Mouse (Mus musculus) lung, postnatal 0 days (tissue): ENCODE measurements around the gene Erc2. TPM values are rescaled to one million over a fixed set of nuclear protein-coding genes. Genes with fewer than 3 reads are reported as not detected.

ENCODE experiments used
- ATAC-seq: fragments of 200-750 bp; cut with Nextera tagmentation; 2 replicates; pipeline ENCODE4 v1.8.0; 2017; ENCODE audit warnings: moderate library complexity
- DNase-seq: peaks from one replicate; pipeline ENCODE4 v3.0.0-alpha.2; 2016; ENCODE audit warnings: low spot score
- H3K27ac ChIP-seq: fragments of 300-500 bp; sonication (generic); 2 replicates; pipeline ENCODE4 v1.5.1; 2014; ENCODE audit warnings: antibody characterized with exemption, mild to moderate bottlenecking, low read length, mixed read lengths
- H3K27me3 ChIP-seq: fragments of 300-500 bp; sonication (generic); replicated peaks from 2 replicates; pipeline ENCODE4 v1.6.1; 2014; ENCODE audit warnings: low read length, mixed read lengths; ENCODE audit not compliant: insufficient read depth
- H3K36me3 ChIP-seq: fragments of 300-500 bp; sonication (generic); 2 replicates; pipeline ENCODE4 v1.6.1; 2014; ENCODE audit warnings: low read length, mixed read lengths; ENCODE audit not compliant: insufficient read depth
- H3K4me1 ChIP-seq: fragments of 300-500 bp; sonication (generic); 2 replicates; pipeline ENCODE4 v1.6.1; 2014; ENCODE audit warnings: antibody characterized with exemption, low read depth, low read length, mixed read lengths; ENCODE audit not compliant: insufficient read depth
- H3K4me2 ChIP-seq: fragments of 300-500 bp; sonication (generic); replicated peaks from 2 replicates; pipeline ENCODE4 v1.6.1; 2014; ENCODE audit warnings: low read depth, mild to moderate bottlenecking, low read length, moderate library complexity, mixed read lengths
- H3K4me3 ChIP-seq: fragments of 300-500 bp; sonication (generic); 2 replicates; pipeline ENCODE4 v1.5.1; 2014; ENCODE audit warnings: low read depth, low read length
- H3K9ac ChIP-seq: fragments of 300-500 bp; sonication (generic); replicated peaks from 2 replicates; pipeline ENCODE4 v1.6.1; 2014; ENCODE audit warnings: low read depth, mild to moderate bottlenecking
- H3K9me3 ChIP-seq: fragments of 300-500 bp; sonication (generic); 2 replicates; pipeline ENCODE4 v1.6.1; 2016; ENCODE audit warnings: low read length, mixed read lengths
- CTCF ChIP-seq: IDR thresholded peaks from 2 replicates; pipeline ENCODE4 v1.5.1; 2016; ENCODE audit warnings: antibody characterized with exemption, mild to moderate bottlenecking
- EP300 ChIP-seq: IDR thresholded peaks from 2 replicates; pipeline ENCODE4 v1.6.1; 2016; ENCODE audit warnings: antibody characterized with exemption, mild to moderate bottlenecking, control low read depth
- WGBS: fragments of 180-500 bp; shearing (Covaris S2); extraction: QIAGEN DNeasy Blood & Tissue Kit; methylation state at CpG from one replicate; pipeline ENCODE4 v1.1.7; 2014; 5-methylcytosine and 5-hydroxymethylcytosine counted together
- polyA plus RNA-seq: library from polyadenylated mRNA; unstranded; fragments of >200 nt; fragmentation: Nextera tagmentation; extraction: Ambion mirVana; gene quantifications from 2 replicates; pipeline ENCODE4 v1.2.1, GENCODE M21; 2015

Erc2 gene
- polyA plus RNA-seq, 1 experiment from 2014 or later, result 1.9 TPM

DNA sequence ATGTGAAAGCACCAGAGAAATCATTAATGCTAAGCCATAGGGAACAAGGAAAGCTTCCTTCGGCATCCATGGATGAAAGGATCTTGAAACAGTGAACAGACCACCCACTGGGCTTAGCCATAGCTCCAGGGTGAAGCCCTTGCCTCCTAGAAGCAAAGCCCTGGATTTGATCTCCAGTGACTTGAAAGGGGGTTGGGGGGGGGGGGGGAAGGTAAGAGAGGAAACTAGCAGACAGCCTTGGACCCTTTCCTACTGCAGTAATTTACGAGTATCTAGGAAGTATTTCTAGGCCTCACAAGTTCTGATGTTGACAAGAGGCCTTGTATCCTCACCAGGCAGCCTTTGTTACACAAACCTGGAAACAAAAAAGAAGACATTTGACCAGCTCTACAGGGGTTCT lies 609.0 kb downstream of the Erc2 start:
- DNase-seq (no peak), ATAC-seq (no peak)
- no peak overlapping the region for H3K27ac ChIP-seq
- no peak for TF ChIP-seq CTCF
- TF ChIP-seq EP300, result no peak
- H3K4me2 ChIP-seq, result no peak overlapping the region
- no peaks in the 10 kb centered on the region for H3K36me3 ChIP-seq
- H3K27me3 ChIP-seq, result no peaks in the 10 kb centered on the region
- no peaks in the 10 kb centered on the region for H3K9me3 ChIP-seq
- no peak overlapping the region for H3K4me3 ChIP-seq
- 83% methylated on average over 2 of the region's 2 CpGs for WGBS
- H3K9ac ChIP-seq, result no peak overlapping the region
- H3K4me1 ChIP-seq, result no peaks in the 10 kb centered on the region

DNA sequence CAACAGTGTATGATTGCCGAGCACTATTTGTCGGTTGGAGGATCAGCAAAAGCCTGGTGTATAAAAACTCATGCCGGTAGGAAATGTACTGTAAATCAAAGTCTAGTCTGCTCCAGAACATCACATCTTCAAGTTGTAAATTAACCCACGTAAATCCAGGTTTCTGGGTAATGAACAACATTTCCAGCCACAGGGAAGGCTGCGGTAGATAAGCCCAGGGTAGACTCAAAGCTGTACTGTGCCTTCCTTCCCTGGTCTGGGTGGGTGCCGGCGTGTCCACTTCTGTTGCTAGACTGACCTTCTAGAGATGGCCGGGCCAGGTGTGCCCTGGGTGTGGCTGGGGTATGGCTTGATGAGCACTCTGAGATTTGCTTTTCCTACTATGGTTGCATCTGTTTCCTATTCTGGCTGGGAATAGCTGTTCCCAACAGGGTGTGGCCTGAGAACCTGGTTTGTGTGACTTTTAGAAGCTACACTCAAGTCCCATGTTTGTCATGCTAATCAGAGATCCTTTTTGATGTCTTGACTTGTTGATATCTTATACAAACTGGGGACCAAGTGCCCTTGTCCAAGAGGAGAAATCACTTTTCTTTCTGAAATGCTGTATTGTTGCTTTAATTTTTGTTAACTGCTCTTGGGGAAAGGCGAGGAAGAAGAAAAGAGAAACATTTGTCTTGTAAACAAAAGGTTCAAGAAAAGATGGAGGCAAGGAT lies 616.3 kb downstream of the Erc2 start:
- DNase-seq, result no peak
- no peaks in the 10 kb centered on the region for H3K36me3 ChIP-seq
- WGBS, result 83% methylated on average over 9 of the region's 9 CpGs

GRCm38 (mm10) chr14:28240111-28240510 lies 617.9 kb downstream of the Erc2 start:
- no peak for ATAC-seq
- Histone ChIP-seq H3K9ac (no peak overlapping the region), H3K27me3 (no peaks in the 10 kb centered on the region), H3K4me1 (no peaks in the 10 kb centered on the region), H3K36me3 (no peaks in the 10 kb centered on the region), H3K9me3 (no peaks in the 10 kb centered on the region), H3K4me2 (no peak overlapping the region), H3K4me3 (no peak overlapping the region), H3K27ac (no peak overlapping the region)
- TF ChIP-seq CTCF, result no peak
- TF ChIP-seq EP300, result no peak
- no peak for DNase-seq
- 36% methylated on average over 3 of the region's 3 CpGs for WGBS

More for the DNA sequence above, 616.3 kb downstream of the Erc2 start:
- no peak overlapping the region for H3K27ac ChIP-seq
- no peak overlapping the region for H3K4me3 ChIP-seq
- no peak overlapping the region for H3K4me2 ChIP-seq
- H3K4me1 ChIP-seq, result no peaks in the 10 kb centered on the region
- no peak for ATAC-seq
- TF ChIP-seq EP300 (no peak), CTCF (no peak)
- H3K27me3 ChIP-seq, result no peaks in the 10 kb centered on the region
- H3K9ac ChIP-seq, result no peak overlapping the region
- no peaks in the 10 kb centered on the region for H3K9me3 ChIP-seq

- no peaks in the 10 kb centered on the region for H3K9me3 ChIP-seq
These were observed 620.5 kb downstream of the Erc2 start for GRCm38 (mm10) chr14:28242743-28243142.

DNA sequence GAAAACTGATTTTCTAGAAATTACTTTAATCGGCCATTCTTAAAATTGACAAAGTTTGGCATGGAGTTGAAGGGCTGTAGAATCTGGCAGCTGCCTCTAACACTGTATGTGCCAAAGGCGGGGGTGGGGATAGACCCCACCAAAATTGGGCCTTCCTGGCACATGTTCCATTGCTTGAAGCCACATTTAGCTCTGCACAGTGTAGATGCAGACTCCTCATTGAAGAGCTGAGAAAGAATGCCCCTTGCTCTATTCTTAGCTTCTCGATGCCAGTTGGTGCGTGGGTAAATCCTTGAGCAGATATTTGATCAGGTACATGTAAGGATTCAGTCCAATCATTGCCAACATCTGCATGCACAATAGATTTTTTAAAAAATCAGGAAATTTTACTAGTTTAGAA lies 621.2 kb downstream of the Erc2 start:
- Histone ChIP-seq H3K9me3 (no peaks in the 10 kb centered on the region), H3K4me1 (no peaks in the 10 kb centered on the region), H3K27ac (no peak overlapping the region), H3K27me3 (no peaks in the 10 kb centered on the region), H3K9ac (no peak overlapping the region), H3K4me3 (no peak overlapping the region), H3K4me2 (no peak overlapping the region), H3K36me3 (no peaks in the 10 kb centered on the region)
- TF ChIP-seq EP300, result no peak
- TF ChIP-seq CTCF, result no peak
- ATAC-seq (no peak), DNase-seq (no peak)
- WGBS, result 81% methylated on average over 4 of the region's 4 CpGs

More at GRCm38 (mm10) chr14:28242743-28243142, 620.5 kb downstream of the Erc2 start:
- peak; percentile 53 for ATAC-seq
- H3K4me1 ChIP-seq, result no peaks in the 10 kb centered on the region
- 51% methylated on average over 3 of the region's 3 CpGs for WGBS
- no peak overlapping the region for H3K27ac ChIP-seq
- no peak for TF ChIP-seq CTCF
- TF ChIP-seq EP300, result no peak
- H3K36me3 ChIP-seq, result no peaks in the 10 kb centered on the region
- no peak for DNase-seq
- no peak overlapping the region for H3K9ac ChIP-seq
- no peak overlapping the region for H3K4me2 ChIP-seq
- no peak overlapping the region for H3K4me3 ChIP-seq
- no peaks in the 10 kb centered on the region for H3K27me3 ChIP-seq

DNA sequence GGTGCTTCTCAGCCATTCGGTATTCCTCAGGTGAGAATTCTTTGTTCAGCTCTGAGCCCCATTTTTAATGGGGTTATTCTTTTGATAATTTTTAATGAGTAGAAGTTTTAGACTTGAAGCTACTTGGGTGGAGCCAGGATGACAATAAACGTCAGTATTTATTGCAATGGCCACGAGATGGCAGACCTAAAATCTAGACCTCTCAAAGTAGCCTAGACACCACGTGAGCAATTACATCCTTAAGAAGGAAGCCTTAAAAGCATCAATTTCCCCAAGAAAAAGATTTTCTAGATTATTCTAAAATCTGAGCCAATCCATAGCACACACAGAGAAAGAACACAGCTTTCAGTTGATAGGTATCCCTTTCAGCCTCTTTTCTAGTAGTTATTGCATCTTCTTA lies 640.5 kb downstream of the Erc2 start:
- WGBS, result 56% methylated on average over 4 of the region's 4 CpGs
- Histone ChIP-seq H3K4me3 (no peak overlapping the region), H3K36me3 (no peaks in the 10 kb centered on the region), H3K9me3 (no peaks in the 10 kb centered on the region), H3K4me2 (no peak overlapping the region), H3K27ac (no peak overlapping the region), H3K9ac (no peak overlapping the region), H3K27me3 (no peaks in the 10 kb centered on the region), H3K4me1 (no peaks in the 10 kb centered on the region)
- TF ChIP-seq EP300 (no peak), CTCF (peak; percentile 28; the same call in 1 of the 2 replicates)
- no peak for DNase-seq
- ATAC-seq, result no peak
